Mouse (Mus musculus) hindbrain, embryonic 16.5 days (tissue): Measurements from ENCODE around the gene Oas3. TPM values are rescaled to one million over a fixed set of nuclear protein-coding genes. Genes with fewer than 3 reads are reported as not detected.
A peak's percentile ranks its signal among the peaks of the same experiment; 100 is the strongest.
"Not testable (repeated sequence)": the region's sequence is repeated elsewhere in the genome, so short reads cannot be mapped to it uniquely, and the experiment has no call there.

Experiments used
- ATAC-seq: fragments of 200-750 bp; cut with Nextera tagmentation; 2 replicates; pipeline ENCODE4 v1.8.0; 2017; ENCODE audit warnings: moderate TSS enrichment, moderate library complexity
- H3K27ac ChIP-seq: fragments of 300-500 bp; sonication (generic); 2 replicates; pipeline ENCODE4 v1.5.1; 2014; ENCODE audit warnings: low read depth, mild to moderate bottlenecking, control low read depth, low read length, moderate library complexity
- H3K27me3 ChIP-seq: fragments of 300-500 bp; sonication (generic); replicated peaks from 2 replicates; pipeline ENCODE4 v1.6.1; 2014; ENCODE audit warnings: low read length; ENCODE audit not compliant: control insufficient read depth, insufficient read depth
- H3K36me3 ChIP-seq: fragments of 300-500 bp; sonication (generic); 2 replicates; pipeline ENCODE4 v1.6.1; 2014; ENCODE audit warnings: mild to moderate bottlenecking, low read length, moderate library complexity, mixed read lengths; ENCODE audit not compliant: control insufficient read depth, insufficient read depth
- H3K4me1 ChIP-seq: fragments of 300-500 bp; sonication (generic); 2 replicates; pipeline ENCODE4 v1.6.1; 2014; ENCODE audit warnings: low read depth, low read length; ENCODE audit not compliant: control insufficient read depth, insufficient read depth
- H3K4me2 ChIP-seq: fragments of 300-500 bp; sonication (generic); 2 replicates; pipeline ENCODE4 v1.6.1; 2014; ENCODE audit warnings: mild to moderate bottlenecking, low read length, control low read depth, moderate library complexity
- H3K4me3 ChIP-seq: fragments of 300-500 bp; sonication (generic); 2 replicates; pipeline ENCODE4 v1.5.1; 2014; ENCODE audit warnings: mild to moderate bottlenecking, low read length, control low read depth, moderate library complexity
- H3K9ac ChIP-seq: fragments of 300-500 bp; sonication (generic); 2 replicates; pipeline ENCODE4 v1.6.1; 2014; ENCODE audit warnings: low read depth, mild to moderate bottlenecking, control low read depth, low read length, moderate library complexity
- H3K9me3 ChIP-seq: fragments of 300-500 bp; sonication (generic); 2 replicates; pipeline ENCODE4 v1.6.1; 2014; ENCODE audit warnings: mild to moderate bottlenecking, low read length, moderate library complexity; ENCODE audit not compliant: control insufficient read depth
- WGBS: fragments of 180-500 bp; shearing (Covaris S2); extraction: QIAGEN DNeasy Blood & Tissue Kit; methylation state at CpG from one replicate; pipeline ENCODE4 v1.1.7; 2014; 5-methylcytosine and 5-hydroxymethylcytosine counted together
- polyA plus RNA-seq: library from polyadenylated mRNA; unstranded; fragments of >200 nt; fragmentation: Nextera tagmentation; extraction: Ambion mirVana; gene quantifications from 2 replicates; pipeline ENCODE4 v1.2.1, GENCODE M21; 2015

The Oas3 gene
- 0.66 and 0.96 TPM in 2 replicates for polyA plus RNA-seq

DNA sequence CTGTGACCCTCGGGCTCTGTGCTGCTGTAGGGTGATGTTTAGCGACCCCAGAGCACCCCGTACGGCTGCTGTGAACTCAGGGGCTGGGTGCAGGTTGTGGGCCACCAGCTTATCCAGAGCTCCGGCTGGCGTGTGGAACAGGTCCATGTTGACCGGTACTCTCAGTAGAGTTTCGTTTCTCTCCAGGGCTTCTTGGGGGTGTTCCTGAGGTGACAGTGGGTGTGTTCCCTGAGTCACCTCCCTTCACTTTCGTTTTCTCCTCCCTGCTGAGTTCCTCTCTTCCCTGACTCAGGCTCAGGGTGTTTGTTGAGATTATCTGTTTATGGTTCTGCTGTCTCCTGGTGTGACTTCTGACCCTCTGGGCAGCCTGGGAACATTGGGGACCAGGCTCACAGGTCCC lies at the start of gene Oas3:
Gene Oas3, minus strand, starts transcription at position 184 of the 400 bp plus-strand sequence.
- Histone ChIP-seq H3K9me3 (no peaks in the 10 kb centered on the region), H3K27me3 (no peaks in the 10 kb centered on the region; the same call in 1 of the 2 replicates), H3K4me3 (no peak within 1 kb of the TSS), H3K4me1 (no peaks in the 10 kb centered on the region), H3K4me2 (no peak within 1 kb of the TSS), H3K36me3 (no peaks in the 10 kb centered on the region), H3K27ac (no peak within 1 kb of the TSS), H3K9ac (no peak within 1 kb of the TSS)
- 81% methylated on average over 9 of the region's 9 CpGs for WGBS
- no peak for ATAC-seq

- H3K4me1 ChIP-seq: no peaks in the 10 kb centered on the region
- no peak overlapping the region for H3K4me2 ChIP-seq
Measured at GRCm38 (mm10) chr5:120818999-120819398, 41.5 kb upstream of the Oas3 start.

GRCm38 (mm10) chr5:120815949-120816348 lies 38.5 kb upstream of the Oas3 start:
- no peak overlapping the region for H3K4me2 ChIP-seq
- H3K9me3 ChIP-seq: peaks cover 13% of the 10 kb centered on the region
- no peak for ATAC-seq
- H3K27ac ChIP-seq: no peak overlapping the region
- no peak overlapping the region for H3K9ac ChIP-seq
- no peak overlapping the region for H3K4me3 ChIP-seq
- 68% methylated on average over 3 of the region's 3 CpGs for WGBS
- no peaks in the 10 kb centered on the region for H3K36me3 ChIP-seq
- no peaks in the 10 kb centered on the region for H3K27me3 ChIP-seq
- H3K4me1 ChIP-seq: peaks cover 7% of the 10 kb centered on the region

More at GRCm38 (mm10) chr5:120818999-120819398, 41.5 kb upstream of the Oas3 start:
- Histone ChIP-seq H3K36me3 (no peaks in the 10 kb centered on the region), H3K9ac (no peak overlapping the region), H3K9me3 (peaks cover 13% of the 10 kb centered on the region), H3K27ac (no peak overlapping the region), H3K27me3 (no peaks in the 10 kb centered on the region), H3K4me3 (no peak overlapping the region)
- ATAC-seq: no peak

DNA sequence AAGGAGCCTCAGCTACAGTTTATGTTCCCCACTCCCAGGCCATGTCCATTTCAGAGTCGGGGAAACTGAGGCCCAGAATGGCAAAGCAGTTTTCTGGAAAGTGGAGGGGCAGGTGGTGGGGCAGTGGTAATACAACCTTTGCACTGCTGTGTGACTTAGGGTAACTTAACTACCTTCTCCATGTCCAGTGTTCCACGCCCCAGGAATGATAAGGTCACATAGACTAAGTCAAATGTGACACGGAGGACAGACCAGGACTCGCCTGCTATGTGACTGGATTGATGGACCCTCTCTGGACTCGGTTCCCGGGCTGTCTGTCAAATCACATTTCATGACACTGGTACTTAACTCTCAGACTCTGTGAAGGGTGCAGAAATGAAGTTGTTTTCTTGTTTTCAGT lies 35.6 kb upstream of the Oas3 start:
- ATAC-seq: no peak
- H3K27me3 ChIP-seq: no peaks in the 10 kb centered on the region
- 81% methylated on average over 6 of the region's 6 CpGs for WGBS

DNA sequence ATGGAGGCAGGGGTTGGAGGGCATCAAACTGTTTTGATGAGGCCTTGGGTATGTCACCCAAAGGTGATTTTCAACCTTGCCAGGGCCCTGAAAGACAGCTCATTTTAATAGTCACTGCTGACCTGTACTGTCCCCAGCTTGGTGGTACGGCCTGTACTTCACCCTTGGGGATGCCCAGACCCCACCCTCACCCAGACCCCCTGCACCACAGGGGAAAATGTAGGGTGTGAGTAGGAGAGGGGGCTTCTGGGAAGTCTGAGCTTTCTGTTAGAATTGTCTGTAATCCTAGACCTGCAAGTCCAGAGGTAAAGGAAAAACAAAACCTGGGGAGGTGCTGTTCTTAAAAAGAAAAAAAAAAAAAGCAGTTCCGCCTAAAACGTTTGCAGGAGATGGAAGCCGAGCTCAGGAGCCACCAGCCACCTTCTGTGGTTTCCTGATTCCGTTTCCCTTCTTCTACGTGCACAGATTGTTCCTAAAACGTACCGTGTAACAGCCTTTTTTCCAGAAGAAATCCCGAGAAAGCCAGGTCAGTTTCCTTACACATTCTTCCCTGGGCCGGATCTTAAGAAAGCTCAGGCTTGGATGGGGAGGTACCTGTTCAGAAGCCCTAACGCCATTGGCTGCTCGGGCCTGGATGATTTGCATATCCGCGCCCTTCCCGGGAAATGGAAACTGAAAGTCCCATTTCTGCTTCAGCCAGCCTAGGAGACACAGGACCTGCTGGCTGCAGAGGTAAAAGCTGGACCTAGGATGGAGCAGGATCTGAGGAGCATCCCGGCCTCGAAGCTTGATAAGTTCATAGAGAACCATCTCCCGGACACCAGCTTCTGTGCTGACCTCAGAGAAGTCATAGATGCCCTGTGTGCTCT lies 34.7 kb upstream of the Oas3 start, which contains the start of gene Oas1c:
Gene Oas1c, minus strand, starts transcription at position 564 of the 869 bp plus-strand sequence.
- Histone ChIP-seq H3K36me3 (no peaks in the 10 kb centered on the region), H3K9ac (peak within 1 kb of the TSS; percentile 28), H3K4me3 (peak within 1 kb of the TSS; percentile 29), H3K27me3 (no peaks in the 10 kb centered on the region), H3K27ac (peak within 1 kb of the TSS; percentile 77), H3K4me2 (peak within 1 kb of the TSS; percentile 51), H3K4me1 (peaks cover 7% of the 10 kb centered on the region), H3K9me3 (no peaks in the 10 kb centered on the region)
- WGBS: 3% methylated on average over 18 of the region's 18 CpGs
- peak; percentile 94 for ATAC-seq

More for the DNA sequence above, 35.6 kb upstream of the Oas3 start:
- peaks cover 7% of the 10 kb centered on the region for H3K4me1 ChIP-seq
- no peak overlapping the region; the same call in 1 of the 2 replicates for H3K4me3 ChIP-seq
- no peak overlapping the region for H3K27ac ChIP-seq
- peak overlapping the region; percentile 28 for H3K9ac ChIP-seq
- no peaks in the 10 kb centered on the region for H3K9me3 ChIP-seq
- H3K36me3 ChIP-seq: no peaks in the 10 kb centered on the region
- H3K4me2 ChIP-seq: peak overlapping the region; percentile 51

GRCm38 (mm10) chr5:120809171-120809570 lies 31.7 kb upstream of the Oas3 start:
- H3K4me3 ChIP-seq: no peak overlapping the region
- 41% methylated on average over 6 of the region's 6 CpGs for WGBS
- no peak overlapping the region for H3K27ac ChIP-seq
- H3K27me3 ChIP-seq: no peaks in the 10 kb centered on the region
- no peak for ATAC-seq
- peaks cover 7% of the 10 kb centered on the region for H3K4me1 ChIP-seq
- H3K36me3 ChIP-seq: no peaks in the 10 kb centered on the region
- H3K9ac ChIP-seq: no peak overlapping the region
- no peak overlapping the region for H3K4me2 ChIP-seq
- H3K9me3 ChIP-seq: peaks cover 2% of the 10 kb centered on the region; the same call in 1 of the 2 replicates

DNA sequence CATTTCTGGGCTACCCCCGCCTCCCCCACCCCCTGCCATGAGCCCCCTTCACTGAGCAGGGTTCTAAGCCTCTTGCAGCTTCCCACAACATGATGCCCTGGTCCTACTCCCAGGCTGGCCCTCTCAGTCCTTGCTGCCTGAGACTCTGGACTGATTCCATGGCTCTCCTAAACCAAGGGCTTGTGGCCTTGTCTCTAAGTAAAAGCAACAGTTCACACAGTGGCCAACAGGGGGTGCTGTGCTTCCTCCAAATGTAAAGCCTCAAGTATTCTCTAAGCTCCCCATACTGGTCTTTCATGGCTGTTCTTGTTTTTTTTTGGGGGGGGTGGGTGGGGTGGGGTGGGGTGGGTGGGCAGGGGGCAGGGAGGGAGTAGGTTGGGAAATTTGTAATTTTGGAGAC lies 29.0 kb upstream of the Oas3 start:
- Histone ChIP-seq H3K9me3 (peaks cover 2% of the 10 kb centered on the region; the same call in 1 of the 2 replicates), H3K9ac (no peak overlapping the region), H3K27ac (no peak overlapping the region), H3K36me3 (no peaks in the 10 kb centered on the region), H3K27me3 (no peaks in the 10 kb centered on the region), H3K4me3 (no peak overlapping the region), H3K4me2 (no peak overlapping the region), H3K4me1 (no peaks in the 10 kb centered on the region)
- WGBS: 100% methylated on average over 1 of the region's 1 CpGs
- ATAC-seq: no peak

- ATAC-seq: no peak
- Histone ChIP-seq H3K4me1 (no peaks in the 10 kb centered on the region), H3K27me3 (no peaks in the 10 kb centered on the region), H3K27ac (no peak overlapping the region), H3K4me2 (no peak overlapping the region), H3K9me3 (peaks cover 2% of the 10 kb centered on the region; the same call in 1 of the 2 replicates), H3K36me3 (no peaks in the 10 kb centered on the region), H3K9ac (no peak overlapping the region), H3K4me3 (no peak overlapping the region)
- 70% methylated on average over 2 of the region's 2 CpGs for WGBS
Measured at GRCm38 (mm10) chr5:120803596-120803995, 26.1 kb upstream of the Oas3 start.

- ATAC-seq, H3K9me3 ChIP-seq, H3K36me3 ChIP-seq, H3K4me2 ChIP-seq, H3K27ac ChIP-seq, H3K9ac ChIP-seq, H3K27me3 ChIP-seq, H3K4me3 ChIP-seq, H3K4me1 ChIP-seq: not testable (repeated sequence)
- WGBS: 50% methylated on average over 1 of the region's 2 CpGs
Measured at GRCm38 (mm10) chr5:120798943-120799342, 21.5 kb upstream of the Oas3 start.
